Mouse (Mus musculus) MEL (cell line): ENCODE data around the gene Gopc. TPM values are rescaled to one million over a fixed set of nuclear protein-coding genes. Genes with fewer than 3 reads are reported as not detected.
A peak's percentile ranks its signal among the peaks of the same experiment; 100 is the strongest.

Experiments
- DNase-seq: peaks from one replicate; pipeline ENCODE4 v3.0.0; 2011; ENCODE audit warnings: low read depth, low spot score
- H3K27ac ChIP-seq: 2 replicates; pipeline ENCODE4 v1.5.1; 2012; ENCODE audit warnings: low read depth, mild to moderate bottlenecking, control low read depth, low read length, moderate library complexity; ENCODE audit not compliant: control insufficient read depth
- H3K27me3 ChIP-seq, 2 experiments: fragments of 150-350 bp in 1 of 2; sonication (generic) in 1 of 2; 2 replicates each; pipeline ENCODE4 v1.6.1; 2012; ENCODE audit warnings: low read length in 2 of 2, mild to moderate bottlenecking in 2 of 2, improper control_type of control experiment in 1 of 2, moderate library complexity in 1 of 2; ENCODE audit not compliant: insufficient read depth in 2 of 2, control insufficient read depth in 1 of 2
- H3K36me3 ChIP-seq, 2 experiments: 2 replicates each; pipeline ENCODE4 v1.6.1; 2012 to 2014; ENCODE audit warnings: low read length in 2 of 2, improper control_type of control experiment in 1 of 2, inconsistent platforms in 1 of 2, mild to moderate bottlenecking in 1 of 2; ENCODE audit not compliant: insufficient read depth in 2 of 2, control insufficient read depth in 1 of 2
- H3K4me1 ChIP-seq, 2 experiments: fragments of 150-350 bp in 1 of 2; sonication (generic) in 1 of 2; 2 replicates each; pipeline ENCODE4 v1.6.1; 2012; ENCODE audit warnings: low read length in 2 of 2, improper control_type of control experiment in 1 of 2, mild to moderate bottlenecking in 1 of 2; ENCODE audit not compliant: insufficient read depth in 2 of 2, control insufficient read depth in 1 of 2
- H3K4me3 ChIP-seq, 2 experiments: fragments of 150-350 bp in 1 of 2; sonication (generic) in 1 of 2; 2 replicates each; pipeline ENCODE4 v1.5.1; 2012; ENCODE audit warnings: low read depth in 2 of 2, low read length in 2 of 2, mild to moderate bottlenecking in 2 of 2, moderate library complexity in 2 of 2, control low read depth in 1 of 2, improper control_type of control experiment in 1 of 2; ENCODE audit not compliant: control insufficient read depth in 1 of 2, insufficient read depth in 1 of 2
- H3K79me2 ChIP-seq: 2 replicates; pipeline ENCODE4 v1.6.1; 2012; ENCODE audit warnings: mild to moderate bottlenecking, low read length, moderate library complexity; ENCODE audit not compliant: control insufficient read depth, poor library complexity, insufficient read depth
- H3K9ac ChIP-seq: 2 replicates; pipeline ENCODE4 v1.6.1; 2012; ENCODE audit warnings: low read depth, mild to moderate bottlenecking, control low read depth, low read length, moderate library complexity; ENCODE audit not compliant: control insufficient read depth, poor library complexity, severe bottlenecking
- H3K9me3 ChIP-seq: fragments of 150-350 bp; sonication (generic); replicated peaks from 2 replicates; pipeline ENCODE4 v1.6.1; 2012; ENCODE audit warnings: mild to moderate bottlenecking, low read length, improper control_type of control experiment, moderate library complexity; ENCODE audit not compliant: insufficient read depth
- BHLHE40 ChIP-seq: IDR thresholded peaks from 2 replicates; pipeline ENCODE4 v1.6.1; 2012; ENCODE audit warnings: low read depth, mild to moderate bottlenecking, inconsistent platforms, low read length, improper control_type of control experiment, borderline replicate concordance
- CTCF ChIP-seq, 3 experiments: IDR thresholded peaks in 2 of 3; conservative IDR thresholded peaks in 1 of 3; 2 replicates each; pipeline ENCODE4 v1.5.1; 2011 to 2012; ENCODE audit warnings: low read length in 3 of 3, low read depth in 2 of 3, mild to moderate bottlenecking in 2 of 3, improper control_type of control experiment in 1 of 3, inconsistent platforms in 1 of 3, mixed read lengths in 1 of 3, moderate library complexity in 1 of 3; ENCODE audit not compliant: control insufficient read depth in 1 of 3, insufficient read depth in 1 of 3, poor library complexity in 1 of 3, severe bottlenecking in 1 of 3
- ELF1 ChIP-seq: IDR thresholded peaks from 2 replicates; pipeline ENCODE4 v1.6.1; 2014; ENCODE audit warnings: low read depth, mild to moderate bottlenecking, inconsistent platforms, low read length, improper control_type of control experiment, moderate library complexity
- ETS1 ChIP-seq: IDR thresholded peaks from 2 replicates; pipeline ENCODE4 v1.6.1; 2012; ENCODE audit warnings: low read depth, mild to moderate bottlenecking, inconsistent platforms, low read length, improper control_type of control experiment, moderate library complexity
- GABPA ChIP-seq: IDR thresholded peaks from 2 replicates; pipeline ENCODE4 v1.6.1; 2012; ENCODE audit warnings: low read depth, mild to moderate bottlenecking, inconsistent platforms, low read length, improper control_type of control experiment, moderate library complexity
- KAT2A ChIP-seq: conservative IDR thresholded peaks from 2 replicates; pipeline ENCODE4 v1.6.1; 2012; ENCODE audit warnings: low read depth, low read length, improper control_type of control experiment, inconsistent platforms
- MAX ChIP-seq: IDR thresholded peaks from 2 replicates; pipeline ENCODE4 v1.6.1; 2011; ENCODE audit warnings: low read length, improper control_type of control experiment
- MEF2A ChIP-seq: IDR thresholded peaks from 2 replicates; pipeline ENCODE4 v1.6.1; 2014; ENCODE audit warnings: low read depth, mild to moderate bottlenecking, inconsistent platforms, low read length, improper control_type of control experiment; ENCODE audit not compliant: poor library complexity, insufficient replicate concordance, severe bottlenecking; ENCODE audit errors: extremely low read depth
- NRF1 ChIP-seq: IDR thresholded peaks from 2 replicates; pipeline ENCODE4 v1.6.1; 2014; ENCODE audit warnings: low read depth, mild to moderate bottlenecking, inconsistent platforms, low read length, improper control_type of control experiment, moderate library complexity; ENCODE audit not compliant: poor library complexity, insufficient read depth, severe bottlenecking
- POLR2AphosphoS2 ChIP-seq: IDR thresholded peaks from 2 replicates; pipeline ENCODE4 v1.6.1; 2011; ENCODE audit warnings: low read length, improper control_type of control experiment
- POLR2AphosphoS5 ChIP-seq: IDR thresholded peaks from 2 replicates; pipeline ENCODE4 v1.6.1; 2012; ENCODE audit warnings: low read depth, borderline replicate concordance, mild to moderate bottlenecking, inconsistent platforms, low read length, moderate library complexity, mixed read lengths
- RAD21 ChIP-seq: IDR thresholded peaks from 2 replicates; pipeline ENCODE4 v1.6.1; 2011; ENCODE audit warnings: mild to moderate bottlenecking, low read depth, low read length, improper control_type of control experiment
- SIN3A ChIP-seq: IDR thresholded peaks from 2 replicates; pipeline ENCODE4 v1.6.1; 2012; ENCODE audit warnings: low read length, improper control_type of control experiment, inconsistent platforms
- TBP ChIP-seq: IDR thresholded peaks from 2 replicates; pipeline ENCODE4 v1.8.0; 2011; ENCODE audit warnings: low read depth, low read length, improper control_type of control experiment
- UBTF ChIP-seq: IDR thresholded peaks from 2 replicates; pipeline ENCODE4 v1.6.1; 2012; ENCODE audit warnings: low read depth, mild to moderate bottlenecking, inconsistent platforms, low read length, improper control_type of control experiment, moderate library complexity, borderline replicate concordance; ENCODE audit not compliant: insufficient read depth
- USF1 ChIP-seq: IDR thresholded peaks from 2 replicates; pipeline ENCODE4 v1.6.1; 2014; ENCODE audit warnings: low read depth, mild to moderate bottlenecking, inconsistent platforms, low read length, improper control_type of control experiment, moderate library complexity
- USF2 ChIP-seq, 2 experiments: IDR thresholded peaks; 2 replicates each; pipeline ENCODE4 v1.6.1; 2011 to 2012; ENCODE audit warnings: improper control_type of control experiment in 2 of 2, low read length in 2 of 2, borderline replicate concordance in 1 of 2, inconsistent platforms in 1 of 2, low read depth in 1 of 2, mild to moderate bottlenecking in 1 of 2; ENCODE audit not compliant: insufficient read depth in 1 of 2
- ZMIZ1 ChIP-seq: IDR thresholded peaks from 2 replicates; pipeline ENCODE4 v1.6.1; 2012; ENCODE audit warnings: low read depth, mild to moderate bottlenecking, inconsistent platforms, low read length, improper control_type of control experiment, moderate library complexity
- ZNF384 ChIP-seq: IDR thresholded peaks from 2 replicates; pipeline ENCODE4 v1.6.1; 2012; ENCODE audit warnings: low read depth, mild to moderate bottlenecking, inconsistent platforms, low read length, improper control_type of control experiment
- polyA plus RNA-seq, 2 experiments: library from polyadenylated mRNA; stranded (reverse) in 1 of 2; unstranded in 1 of 2; fragments of >175 nt in 1 of 2; fragments of >200 nt in 1 of 2; gene quantifications; 2 replicates each; pipeline versions ENCODE4 v1.2.1 to v1.2.4; 2012; ENCODE audit warnings: low replicate concordance in 2 of 2, low read depth in 1 of 2; ENCODE audit not compliant: insufficient read length in 2 of 2, insufficient read depth in 1 of 2, missing spikeins in 1 of 2
- total RNA-seq: library from RNA; depleted of rRNA; stranded (reverse); fragments of 300-350 nt; gene quantifications from 2 replicates; pipeline ENCODE4 v1.2.3, GENCODE M21; 2012

The Gopc gene
- total and polyA plus RNA-seq, 3 experiments: 6.2 to 8.2 TPM; not detected in 1

GRCm38 (mm10) chr10:52420526-52420925 lies 38.6 kb upstream of the Gopc start:
- Histone ChIP-seq H3K4me3 (no peak overlapping the region), H3K9me3 (no peaks in the 10 kb centered on the region), H3K4me1 (peaks cover 8 to 13% of the 10 kb centered on the region in 2 experiments), H3K9ac (no peak overlapping the region), H3K27me3 (no peaks in the 10 kb centered on the region), H3K79me2 (peaks cover 69% of the 10 kb centered on the region)
- no peak for DNase-seq
- TF ChIP-seq USF2 (IDR thresholded peaks at IDR 0.05; ENCODE audit: borderline replicate concordance in 1 of 2, insufficient read depth in 1 of 2, low read depth in 1 of 2, low read length in 2 of 2) (no peak), CTCF (IDR thresholded peaks at IDR 0.05 in 2 of 3, conservative IDR thresholded peaks at IDR 0.05 in 1 of 3; ENCODE audit: control insufficient read depth in 1 of 3, insufficient read depth in 1 of 3, low read depth in 2 of 3, low read length in 3 of 3, poor library complexity in 1 of 3, severe bottlenecking in 1 of 3) (no peak), GABPA (no peak), POLR2AphosphoS5 (no peak), MAX (no peak), ELF1 (no peak), ZMIZ1 (no peak), ETS1 (no peak), RAD21 (no peak), UBTF (no peak), TBP (no peak), KAT2A (no peak), BHLHE40 (no peak), POLR2AphosphoS2 (no peak)
- TF ChIP-seq, all 39 proteins: peak for 0
- H3K27ac ChIP-seq: no peak overlapping the region
- H3K36me3 ChIP-seq: peaks cover 0 to 33% of the 10 kb centered on the region in 2 experiments

- peaks cover 10 to 14% of the 10 kb centered on the region in 2 experiments for H3K4me1 ChIP-seq
- H3K4me3 ChIP-seq: peak overlapping the region in 1 of 2 experiments; percentile 89; a peak in 2 of 4 replicates
- no peaks in the 10 kb centered on the region for H3K27me3 ChIP-seq
- peak overlapping the region; percentile 85; the same call in 1 of the 2 replicates for H3K9ac ChIP-seq
- TF ChIP-seq SIN3A (no peak), MEF2A (no peak), ZMIZ1 (no peak), POLR2AphosphoS5 (no peak), NRF1 (no peak), KAT2A (no peak), ZNF384 (no peak), USF1 (no peak)
- peaks cover 60% of the 10 kb centered on the region for H3K79me2 ChIP-seq
- DNase-seq: no peak
- H3K36me3 ChIP-seq: peaks cover 0 to 36% of the 10 kb centered on the region in 2 experiments
- H3K27ac ChIP-seq: no peak overlapping the region
- H3K9me3 ChIP-seq: no peaks in the 10 kb centered on the region
Measured at GRCm38 (mm10) chr10:52419402-52419801, 37.5 kb upstream of the Gopc start.
